Mouse (Mus musculus) MEL (cell line): ENCODE measurements around the gene Rps17. TPM values are rescaled to one million over a fixed set of nuclear protein-coding genes. Genes with fewer than 3 reads are reported as not detected.

Experiments
- DNase-seq: peaks from one replicate; pipeline ENCODE4 v3.0.0; 2011; ENCODE audit warnings: low read depth, low spot score
- H3K27ac ChIP-seq: 2 replicates; pipeline ENCODE4 v1.5.1; 2012; ENCODE audit warnings: low read depth, mild to moderate bottlenecking, control low read depth, low read length, moderate library complexity; ENCODE audit not compliant: control insufficient read depth
- H3K27me3 ChIP-seq, 2 experiments: fragments of 150-350 bp in 1 of 2; sonication (generic) in 1 of 2; 2 replicates each; pipeline ENCODE4 v1.6.1; 2012; ENCODE audit warnings: low read length in 2 of 2, mild to moderate bottlenecking in 2 of 2, improper control_type of control experiment in 1 of 2, moderate library complexity in 1 of 2; ENCODE audit not compliant: insufficient read depth in 2 of 2, control insufficient read depth in 1 of 2
- H3K36me3 ChIP-seq, 2 experiments: 2 replicates each; pipeline ENCODE4 v1.6.1; 2012 to 2014; ENCODE audit warnings: low read length in 2 of 2, improper control_type of control experiment in 1 of 2, inconsistent platforms in 1 of 2, mild to moderate bottlenecking in 1 of 2; ENCODE audit not compliant: insufficient read depth in 2 of 2, control insufficient read depth in 1 of 2
- H3K4me1 ChIP-seq, 2 experiments: fragments of 150-350 bp in 1 of 2; sonication (generic) in 1 of 2; 2 replicates each; pipeline ENCODE4 v1.6.1; 2012; ENCODE audit warnings: low read length in 2 of 2, improper control_type of control experiment in 1 of 2, mild to moderate bottlenecking in 1 of 2; ENCODE audit not compliant: insufficient read depth in 2 of 2, control insufficient read depth in 1 of 2
- H3K4me3 ChIP-seq, 2 experiments: fragments of 150-350 bp in 1 of 2; sonication (generic) in 1 of 2; 2 replicates each; pipeline ENCODE4 v1.5.1; 2012; ENCODE audit warnings: low read depth in 2 of 2, low read length in 2 of 2, mild to moderate bottlenecking in 2 of 2, moderate library complexity in 2 of 2, control low read depth in 1 of 2, improper control_type of control experiment in 1 of 2; ENCODE audit not compliant: control insufficient read depth in 1 of 2, insufficient read depth in 1 of 2
- H3K79me2 ChIP-seq: 2 replicates; pipeline ENCODE4 v1.6.1; 2012; ENCODE audit warnings: mild to moderate bottlenecking, low read length, moderate library complexity; ENCODE audit not compliant: control insufficient read depth, poor library complexity, insufficient read depth
- H3K9ac ChIP-seq: 2 replicates; pipeline ENCODE4 v1.6.1; 2012; ENCODE audit warnings: low read depth, mild to moderate bottlenecking, control low read depth, low read length, moderate library complexity; ENCODE audit not compliant: control insufficient read depth, poor library complexity, severe bottlenecking
- H3K9me3 ChIP-seq: fragments of 150-350 bp; sonication (generic); replicated peaks from 2 replicates; pipeline ENCODE4 v1.6.1; 2012; ENCODE audit warnings: mild to moderate bottlenecking, low read length, improper control_type of control experiment, moderate library complexity; ENCODE audit not compliant: insufficient read depth
- CHD2 ChIP-seq: IDR thresholded peaks from 2 replicates; pipeline ENCODE4 v1.6.1; 2011; ENCODE audit warnings: low read length, improper control_type of control experiment
- E2F4 ChIP-seq: IDR thresholded peaks from 2 replicates; pipeline ENCODE4 v1.6.1; 2011; ENCODE audit warnings: low read depth, low read length, improper control_type of control experiment, borderline replicate concordance
- EP300 ChIP-seq, 2 experiments: IDR thresholded peaks; 2 replicates each; pipeline ENCODE4 v1.6.1; 2011; ENCODE audit warnings: improper control_type of control experiment in 2 of 2, low read length in 2 of 2, low read depth in 1 of 2, mild to moderate bottlenecking in 1 of 2
- MAFK ChIP-seq: IDR thresholded peaks from 2 replicates; pipeline ENCODE4 v1.6.1; 2011; ENCODE audit warnings: low read depth, mild to moderate bottlenecking, low read length, improper control_type of control experiment, borderline replicate concordance
- MAX ChIP-seq: IDR thresholded peaks from 2 replicates; pipeline ENCODE4 v1.6.1; 2011; ENCODE audit warnings: low read length, improper control_type of control experiment
- MEF2A ChIP-seq: IDR thresholded peaks from 2 replicates; pipeline ENCODE4 v1.6.1; 2014; ENCODE audit warnings: low read depth, mild to moderate bottlenecking, inconsistent platforms, low read length, improper control_type of control experiment; ENCODE audit not compliant: poor library complexity, insufficient replicate concordance, severe bottlenecking; ENCODE audit errors: extremely low read depth
- MXI1 ChIP-seq: IDR thresholded peaks from 2 replicates; pipeline ENCODE4 v1.6.1; 2011; ENCODE audit warnings: mild to moderate bottlenecking, low read depth, low read length, improper control_type of control experiment
- RCOR1 ChIP-seq: IDR thresholded peaks from 2 replicates; pipeline ENCODE4 v1.6.1; 2012; ENCODE audit warnings: low read depth, mild to moderate bottlenecking, inconsistent platforms, low read length, improper control_type of control experiment
- SMC3 ChIP-seq: IDR thresholded peaks from 2 replicates; pipeline ENCODE4 v1.6.1; 2011; ENCODE audit warnings: low read depth, low read length, improper control_type of control experiment
- USF1 ChIP-seq: IDR thresholded peaks from 2 replicates; pipeline ENCODE4 v1.6.1; 2014; ENCODE audit warnings: low read depth, mild to moderate bottlenecking, inconsistent platforms, low read length, improper control_type of control experiment, moderate library complexity
- USF2 ChIP-seq, 2 experiments: IDR thresholded peaks; 2 replicates each; pipeline ENCODE4 v1.6.1; 2011 to 2012; ENCODE audit warnings: improper control_type of control experiment in 2 of 2, low read length in 2 of 2, borderline replicate concordance in 1 of 2, inconsistent platforms in 1 of 2, low read depth in 1 of 2, mild to moderate bottlenecking in 1 of 2; ENCODE audit not compliant: insufficient read depth in 1 of 2
- ZKSCAN1 ChIP-seq: IDR thresholded peaks from 2 replicates; pipeline ENCODE4 v1.6.1; 2012; ENCODE audit warnings: low read depth, mild to moderate bottlenecking, inconsistent platforms, low read length, improper control_type of control experiment, moderate library complexity
- polyA plus RNA-seq, 2 experiments: library from polyadenylated mRNA; stranded (reverse) in 1 of 2; unstranded in 1 of 2; fragments of >175 nt in 1 of 2; fragments of >200 nt in 1 of 2; gene quantifications; 2 replicates each; pipeline versions ENCODE4 v1.2.1 to v1.2.4; 2012; ENCODE audit warnings: low replicate concordance in 2 of 2, low read depth in 1 of 2; ENCODE audit not compliant: insufficient read length in 2 of 2, insufficient read depth in 1 of 2, missing spikeins in 1 of 2
- total RNA-seq: library from RNA; depleted of rRNA; stranded (reverse); fragments of 300-350 nt; gene quantifications from 2 replicates; pipeline ENCODE4 v1.2.3, GENCODE M21; 2012; rRNA removed

Rps17 gene
- total and polyA plus RNA-seq, 3 experiments: 2,738 to 10,538 (median 4,252) TPM

DNA sequence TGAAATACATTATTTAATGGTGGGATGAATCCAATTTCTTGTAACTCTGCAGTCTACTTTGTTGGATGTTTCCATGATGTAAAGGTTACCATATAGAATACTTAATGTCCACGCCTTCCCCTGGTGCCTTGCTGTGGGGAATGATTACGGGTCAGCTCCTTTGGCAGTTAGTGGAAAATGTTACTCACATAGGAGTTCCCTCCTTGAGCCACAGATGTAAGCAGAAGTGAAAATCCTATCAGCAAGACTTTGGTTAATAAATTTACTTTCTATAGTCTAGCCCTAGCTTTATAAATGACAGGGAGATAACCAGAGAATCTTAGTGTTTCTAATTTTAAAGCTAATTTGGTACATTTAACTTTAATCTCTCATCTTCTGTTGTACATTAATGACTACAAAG is 49.9 kb downstream of the Rps17 start:
- Histone ChIP-seq H3K79me2 (no peaks in the 10 kb centered on the region), H3K4me1 (no peaks in the 10 kb centered on the region), H3K36me3 (no peaks in the 10 kb centered on the region), H3K9ac (no peak overlapping the region), H3K4me3 (no peak overlapping the region), H3K27me3 (peaks cover 13 to 20% of the 10 kb centered on the region in 2 experiments), H3K9me3 (no peaks in the 10 kb centered on the region), H3K27ac (no peak overlapping the region)
- no peak for DNase-seq
- TF ChIP-seq MAX (no peak), ZKSCAN1 (no peak), MEF2A (no peak), RCOR1 (no peak), CHD2 (no peak), EP300 (IDR thresholded peaks at IDR 0.05; ENCODE audit: low read depth in 1 of 2, low read length in 2 of 2) (no peak), USF2 (IDR thresholded peaks at IDR 0.05; ENCODE audit: borderline replicate concordance in 1 of 2, insufficient read depth in 1 of 2, low read depth in 1 of 2, low read length in 2 of 2) (no peak), SMC3 (no peak), USF1 (no peak), MXI1 (no peak), MAFK (no peak), E2F4 (no peak)

Other genes starting within 250 kb of the Rps17 start
- gene Slc28a1, start 230.5 kb downstream of the Rps17 start, total RNA-seq: not detected in 2 replicates
- not detected for gene Slc28a1, start 230.5 kb downstream of the Rps17 start, polyA plus RNA-seq
- not detected in 2 replicates for gene Pde8a, start 131.7 kb downstream of the Rps17 start, total RNA-seq
- gene Pde8a, start 131.7 kb downstream of the Rps17 start, polyA plus RNA-seq: under 1 TPM in 1 of 2 experiments, not detected in 1; 0.11 TPM
- not detected in 2 replicates for gene Cpeb1, start 110.2 kb upstream of the Rps17 start, total RNA-seq
- gene Cpeb1, start 110.2 kb upstream of the Rps17 start, polyA plus RNA-seq: not detected
- gene Ap3b2, start 148.7 kb upstream of the Rps17 start, total RNA-seq: not detected in 2 replicates
- gene Ap3b2, start 148.7 kb upstream of the Rps17 start, polyA plus RNA-seq: not detected
- not detected in 2 replicates for gene BC048679, start 153.0 kb upstream of the Rps17 start, total RNA-seq
- not detected for gene BC048679, start 153.0 kb upstream of the Rps17 start, polyA plus RNA-seq
- not detected in 2 replicates for gene Fsd2, start 221.7 kb upstream of the Rps17 start, total RNA-seq
- gene Fsd2, start 221.7 kb upstream of the Rps17 start, polyA plus RNA-seq: under 1 TPM in 1 of 2 experiments, not detected in 1; 0.03 TPM
- gene Whamm, start 226.0 kb upstream of the Rps17 start, total RNA-seq: 9.4 and 11.1 TPM in 2 replicates
- gene Whamm, start 226.0 kb upstream of the Rps17 start, polyA plus RNA-seq: 10 to 100 TPM in 1 of 2 experiments, not detected in 1; 22.9 TPM